Mouse (Mus musculus): ENCODE results near the gene Adgb.

The Adgb gene

GRCm38 (mm10) chr10:10471961-10472610 is at the start of gene Adgb:
Gene Adgb, minus strand, starts transcription at chr10:10472326.
- peak; percentile 80 for DNase-seq

DNA sequence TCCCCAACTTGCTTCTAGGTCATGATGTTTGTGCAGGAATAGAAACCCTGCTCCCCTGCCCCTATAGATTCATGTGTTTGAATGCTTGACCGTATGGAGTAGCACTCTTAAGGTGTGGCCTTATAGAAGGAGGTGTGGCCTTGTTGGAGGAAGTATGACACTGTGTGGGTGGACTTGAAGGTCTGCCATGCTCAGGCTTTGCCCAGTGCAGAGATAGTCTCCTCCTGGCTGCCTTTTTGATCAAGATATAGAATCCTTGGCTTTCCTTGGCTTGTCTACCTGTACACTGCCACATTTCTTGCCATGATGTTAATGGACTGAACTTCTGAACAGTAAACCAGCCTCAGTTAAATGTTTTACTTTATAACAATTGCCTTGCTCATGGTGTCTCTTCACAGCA is 8.0 kb upstream of the Adgb start:
- DNase-seq, result no peak

DNA sequence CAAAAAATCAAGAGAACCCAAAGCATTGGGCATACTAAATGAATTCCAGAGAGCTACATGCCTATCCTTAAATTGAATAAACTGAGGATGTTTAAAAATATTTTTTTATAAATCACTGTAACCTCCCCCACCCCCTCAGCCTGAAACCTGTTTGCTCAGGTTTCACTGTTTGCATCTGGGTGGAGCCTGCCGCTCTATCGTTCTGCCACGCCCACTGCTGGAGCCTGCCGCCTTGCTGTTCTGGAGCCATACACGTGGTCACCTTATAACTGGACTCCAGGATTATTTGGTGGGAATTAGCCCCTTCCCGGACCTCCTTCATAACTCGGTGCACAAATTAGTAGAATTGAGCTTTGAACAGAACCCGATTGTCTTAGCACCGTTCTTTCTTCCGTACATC is 5.3 kb upstream of the Adgb start:
- peak; percentile 25 for DNase-seq

GRCm38 (mm10) chr10:10476956-10477355 is 4.8 kb upstream of the Adgb start:
- no peak for DNase-seq

- no peak for DNase-seq
Measured at GRCm38 (mm10) chr10:10476549-10476948, 4.4 kb upstream of the Adgb start.

- peak; percentile 10 for DNase-seq
Measured at GRCm38 (mm10) chr10:10468699-10469547, 3.2 kb downstream of the Adgb start.

DNA sequence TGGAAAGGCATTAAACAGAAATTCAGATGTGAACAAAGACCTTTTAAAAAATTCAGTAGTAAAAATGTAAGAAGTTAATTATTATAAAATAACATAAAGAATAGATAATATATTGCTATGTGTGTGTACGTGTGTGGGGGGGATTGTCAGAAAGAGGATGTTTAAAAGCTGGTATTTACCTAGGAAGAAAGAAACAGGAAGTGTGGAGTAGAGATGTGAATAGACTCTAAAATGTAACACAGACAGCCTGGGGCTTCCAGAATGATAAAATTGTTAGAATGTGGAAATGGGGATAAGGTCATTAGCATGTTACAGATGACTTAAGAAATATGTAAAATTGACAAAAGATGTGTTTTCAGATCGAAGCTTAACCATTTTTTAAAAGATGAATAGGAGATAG is 12.0 kb downstream of the Adgb start:
- DNase-seq, result no peak

GRCm38 (mm10) chr10:10456991-10457390 is 15.1 kb downstream of the Adgb start:
- DNase-seq, result peak; percentile 61

DNA sequence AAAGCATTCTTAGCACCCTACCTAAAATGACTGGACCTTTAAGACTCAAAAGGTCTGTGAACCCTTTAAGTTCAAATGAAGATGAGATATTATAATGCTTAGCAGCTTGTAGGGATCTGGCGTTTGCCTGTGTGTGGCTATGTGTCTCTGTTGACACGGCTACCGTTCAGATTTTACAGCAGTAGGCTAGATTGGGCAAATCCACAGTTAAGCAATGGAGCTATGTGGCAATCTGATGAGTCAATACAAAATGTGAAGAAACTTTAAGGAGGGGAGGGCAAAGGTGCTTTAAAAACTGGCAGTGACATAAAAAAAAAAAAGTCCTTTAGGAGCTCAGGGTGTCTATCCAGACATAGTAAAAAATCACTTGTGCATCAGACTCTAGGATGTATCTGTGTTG is 23.1 kb downstream of the Adgb start:
- peak; percentile 71 for DNase-seq

- no peak for DNase-seq
Measured at GRCm38 (mm10) chr10:10444841-10445466, 27.2 kb downstream of the Adgb start.

- DNase-seq, result no peak
Measured at GRCm38 (mm10) chr10:10443558-10443957, 28.6 kb downstream of the Adgb start.

GRCm38 (mm10) chr10:10435014-10435413 is 37.1 kb downstream of the Adgb start:
- no peak for DNase-seq

DNA sequence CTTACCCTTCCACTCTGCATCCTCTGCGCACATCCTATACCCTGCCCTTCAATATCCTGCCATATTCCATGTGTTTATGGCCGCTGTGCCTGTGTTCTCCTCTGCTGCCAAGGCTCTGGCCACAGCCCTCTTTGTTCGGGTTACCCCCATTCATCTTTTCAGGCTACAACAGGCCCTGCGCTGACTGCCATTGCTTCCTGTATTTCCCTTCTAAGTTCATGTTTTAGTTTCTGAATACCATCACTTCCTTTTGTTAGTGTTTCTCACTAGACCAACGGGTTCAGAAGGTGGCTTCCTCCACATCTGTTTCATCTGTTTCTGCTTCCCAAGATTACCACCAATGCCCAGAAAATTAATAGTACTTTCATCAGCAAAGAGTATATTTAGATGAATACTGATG is 42.5 kb downstream of the Adgb start:
- no peak for DNase-seq

DNA sequence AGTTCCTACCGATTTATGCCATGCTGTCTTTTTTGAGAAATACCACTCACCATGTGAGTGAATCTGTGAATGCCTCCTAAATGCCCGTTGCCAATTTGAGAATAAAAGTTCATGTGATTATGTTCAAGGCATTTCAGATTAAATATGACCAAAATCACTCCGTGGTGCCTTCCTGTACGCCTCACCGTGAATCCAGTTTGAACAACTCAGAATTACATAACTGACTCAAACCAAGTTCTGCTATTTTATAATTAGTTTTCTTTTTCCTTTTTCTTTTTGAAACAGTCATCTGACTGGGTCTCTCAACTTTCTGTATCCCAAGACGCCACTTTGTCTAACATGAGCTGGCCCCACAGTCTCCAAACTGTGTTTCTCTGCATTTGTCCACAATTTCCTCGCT is 43.1 kb downstream of the Adgb start:
- DNase-seq, result no peak

DNA sequence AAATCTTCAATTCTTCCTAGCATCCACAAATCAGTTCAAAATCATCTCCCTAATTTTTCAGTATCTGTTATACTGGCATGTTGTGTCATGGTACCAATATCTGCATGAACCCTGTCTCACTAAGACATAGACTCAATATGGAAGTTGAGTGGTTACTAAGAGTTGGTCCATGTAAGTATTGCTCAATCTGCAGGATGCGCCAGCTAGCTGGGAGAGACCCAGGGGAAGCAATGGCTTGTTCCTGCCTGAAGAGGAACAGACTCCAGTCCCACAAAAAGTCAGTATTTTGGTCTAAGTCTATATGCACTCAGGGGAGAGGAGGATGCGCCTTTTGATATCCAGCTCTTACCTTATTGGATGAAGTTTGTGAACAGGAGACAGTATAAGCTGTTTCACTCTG is 47.7 kb downstream of the Adgb start:
- no peak for DNase-seq

DNA sequence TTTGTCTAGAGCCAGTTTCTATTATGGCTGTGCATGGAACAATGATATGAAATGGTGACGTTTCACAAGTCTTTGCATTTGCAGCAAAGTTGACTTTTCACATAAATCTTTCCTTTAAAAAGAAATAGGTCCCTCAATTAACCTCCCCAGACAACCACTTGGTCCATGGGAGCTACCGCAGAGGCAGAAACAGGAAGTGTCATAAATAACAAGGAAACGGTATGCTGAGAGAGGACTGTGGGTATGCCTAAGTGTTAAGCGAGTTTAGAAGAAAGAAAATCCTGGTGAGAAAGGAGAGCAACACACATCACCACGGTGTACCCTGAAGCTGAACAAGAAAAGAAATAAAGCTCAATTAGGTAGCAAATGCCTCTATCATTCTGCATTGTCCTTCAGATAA is 61.1 kb downstream of the Adgb start:
- no peak for DNase-seq

GRCm38 (mm10) chr10:10408166-10408565 is 64.0 kb downstream of the Adgb start:
- peak; percentile 40 for DNase-seq

- DNase-seq, result no peak
Measured at GRCm38 (mm10) chr10:10395784-10396481, 76.2 kb downstream of the Adgb start.

GRCm38 (mm10) chr10:10374629-10375028 is 97.5 kb downstream of the Adgb start:
- DNase-seq, result no peak

GRCm38 (mm10) chr10:10364025-10364424 is 108.1 kb downstream of the Adgb start:
- no peak for DNase-seq

- DNase-seq, result peak; percentile 11
Measured at GRCm38 (mm10) chr10:10355605-10356227, 116.4 kb downstream of the Adgb start.

DNA sequence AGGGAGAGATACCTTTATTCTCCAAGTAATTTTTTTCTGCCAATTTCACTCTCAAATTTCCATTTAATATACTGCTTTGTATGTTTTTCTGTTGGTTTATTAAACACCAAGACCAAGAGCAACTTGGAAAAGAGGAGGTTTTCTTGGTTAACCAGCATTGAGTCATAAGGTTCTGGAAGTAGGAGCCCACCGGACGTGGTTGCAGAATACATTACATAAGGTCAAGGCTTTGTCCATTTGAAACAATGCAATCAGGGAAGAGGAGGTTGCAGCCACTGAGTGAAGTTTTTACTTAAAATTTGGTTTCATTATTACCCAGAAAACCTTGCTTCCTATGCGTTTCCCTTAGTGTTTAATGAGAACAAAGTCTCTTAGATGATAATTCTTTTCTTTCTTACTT is 119.9 kb downstream of the Adgb start:
- DNase-seq, result no peak

GRCm38 (mm10) chr10:10350550-10350949 is 121.6 kb downstream of the Adgb start:
- DNase-seq, result no peak
